ENCODE assay signal across 33 mouse cellular contexts in genomic region chr6:141541136-141541535, GRCm38 (mm10). TPM values are rescaled to one million over a fixed set of nuclear protein-coding genes. Genes with fewer than 3 reads are reported as not detected.
DNase-seq lines count a peak whose midpoint lies in the region; ATAC-seq and TF ChIP-seq lines count a peak whose summit lies in the region.
"Had no signal": no experiment of that assay in that cellular context is flagged by ENCODE, and none has a peak within 500 bp of the region (broad histone marks: within the 10 kb centered on the region; RNA-seq: fewer than 3 reads in every experiment).

No protein-coding gene starts in this region.

- H3K36me3 ChIP-seq in hindbrain, postnatal 0 days (ENCODE audit: insufficient read depth, low read length): no peaks in the 10 kb centered on the region
- H3K36me3 ChIP-seq in hindbrain, embryonic 13.5 days: no peaks in the 10 kb centered on the region
- no peaks in the 10 kb centered on the region for H3K36me3 ChIP-seq in heart, embryonic 13.5 days
- H3K36me3 ChIP-seq: embryonic facial prominence, embryonic 13.5 days; forebrain, embryonic 10.5 days; midbrain, embryonic 13.5 days; neural tube, embryonic 13.5 days had no signal

- ATAC-seq in frontal cortex, adult (ENCODE audit: low TSS enrichment): peak; percentile 88
- ATAC-seq in hindbrain, postnatal 0 days: no peak
- ATAC-seq in hindbrain, embryonic 13.5 days (ENCODE audit: low FRiP score): no peak
- peak; percentile 25; the same call in 1 of the 2 replicates for ATAC-seq in heart, embryonic 13.5 days (ENCODE audit: extremely low read depth, insufficient number of reproducible peaks, low FRiP score, low TSS enrichment)
- ATAC-seq: forebrain, postnatal 0 days; midbrain, embryonic 13.5 days; Patski had no signal

- DNase-seq in frontal cortex, postnatal 25 days (ENCODE audit: low spot score in 2 of 2): no peak
- peak; percentile 1 for DNase-seq in hindbrain, postnatal 0 days (ENCODE audit: low spot score)
- peak; percentile 22 to 32 for DNase-seq in heart, postnatal 10 days
- DNase-seq in gastrocnemius, postnatal 14 days: no peak
- DNase-seq in B cell, adult 2 months: no peak
- DNase-seq: adrenal gland, postnatal 14 days; cerebellum, adult 18-20 months; cerebellum, postnatal 10 days; forebrain, postnatal 0 days; gastrocnemius, postnatal 25 days; kidney, adult 2 months; kidney, postnatal 36 days; liver; lung, adult 2 months; lung, postnatal 10 days; thymus, postnatal 14 days had no signal

- H3K9me3 ChIP-seq in hindbrain, postnatal 0 days (ENCODE audit: low read length): no peaks in the 10 kb centered on the region
- H3K9me3 ChIP-seq in hindbrain, embryonic 13.5 days: no peaks in the 10 kb centered on the region
- H3K9me3 ChIP-seq in heart, embryonic 13.5 days: no peaks in the 10 kb centered on the region
- H3K9me3 ChIP-seq: embryonic facial prominence, embryonic 13.5 days; forebrain, embryonic 10.5 days; midbrain, embryonic 13.5 days; neural tube, embryonic 13.5 days had no signal

- no peak for TF ChIP-seq CTCF in hindbrain, postnatal 0 days (IDR thresholded peaks at IDR 0.05; ENCODE audit: low read depth)

- H3K9ac ChIP-seq in hindbrain, postnatal 0 days (replicated peaks; ENCODE audit: low read length): no peak overlapping the region
- H3K9ac ChIP-seq in hindbrain, embryonic 13.5 days: no peak overlapping the region
- no peak overlapping the region for H3K9ac ChIP-seq in heart, embryonic 13.5 days
- H3K9ac ChIP-seq: embryonic facial prominence, embryonic 13.5 days; forebrain, postnatal 0 days; hindbrain, embryonic 14.5 days; liver, embryonic 14.5 days; midbrain, embryonic 13.5 days; neural tube, embryonic 13.5 days had no signal

- H3K4me2 ChIP-seq in hindbrain, postnatal 0 days (ENCODE audit: low read depth, low read length): no peak overlapping the region
- H3K4me2 ChIP-seq in hindbrain, embryonic 13.5 days: no peak overlapping the region
- H3K4me2 ChIP-seq in heart, embryonic 13.5 days: no peak overlapping the region
- H3K4me2 ChIP-seq: embryonic facial prominence, embryonic 13.5 days; hindbrain, embryonic 14.5 days; midbrain, embryonic 13.5 days; neural tube, embryonic 13.5 days had no signal

- no peak overlapping the region for H3K4me3 ChIP-seq in hindbrain, postnatal 0 days (ENCODE audit: low read length)
- no peak overlapping the region for H3K4me3 ChIP-seq in hindbrain, embryonic 13.5 days
- no peak overlapping the region for H3K4me3 ChIP-seq in heart, embryonic 13.5 days
- H3K4me3 ChIP-seq: embryonic facial prominence, embryonic 13.5 days; forebrain, embryonic 10.5 days; layer of hippocampus, adult 2 months; midbrain, embryonic 13.5 days; neural tube, embryonic 13.5 days had no signal

- intact Hi-C loops in heart, postnatal 10 days (cut with DNase I): no loop called here
- intact Hi-C loops in gastrocnemius, postnatal 14 days (cut with DNase I; ENCODE audit: low total_unique reads): no loop called here

- H3K27me3 ChIP-seq in hindbrain, postnatal 0 days (ENCODE audit: insufficient read depth, low read length): no peaks in the 10 kb centered on the region
- no peaks in the 10 kb centered on the region for H3K27me3 ChIP-seq in hindbrain, embryonic 13.5 days
- H3K27me3 ChIP-seq in heart, embryonic 13.5 days (replicated peaks): no peaks in the 10 kb centered on the region
- H3K27me3 ChIP-seq: midbrain, embryonic 13.5 days; neural tube, embryonic 13.5 days; Patski had no signal

- 69% methylated on average over 1 of the region's 1 CpGs for WGBS in hindbrain, postnatal 0 days
- 81% methylated on average over 1 of the region's 1 CpGs for WGBS in hindbrain, embryonic 13.5 days
- WGBS in heart, embryonic 13.5 days: 36% methylated on average over 1 of the region's 1 CpGs

- no peaks in the 10 kb centered on the region for H3K4me1 ChIP-seq in hindbrain, postnatal 0 days (ENCODE audit: insufficient read depth, low read length)
- H3K4me1 ChIP-seq in hindbrain, embryonic 13.5 days (replicated peaks): no peaks in the 10 kb centered on the region
- peaks cover 30% of the 10 kb centered on the region for H3K4me1 ChIP-seq in heart, embryonic 13.5 days
- H3K4me1 ChIP-seq: neural tube, embryonic 13.5 days had no signal

- no peak overlapping the region for H3K27ac ChIP-seq in hindbrain, postnatal 0 days
- H3K27ac ChIP-seq in hindbrain, embryonic 13.5 days: no peak overlapping the region
- H3K27ac ChIP-seq in heart, embryonic 13.5 days (replicated peaks): peak overlapping the region; percentile 67
- H3K27ac ChIP-seq: embryonic facial prominence, embryonic 13.5 days; forebrain, embryonic 10.5 days; hindbrain, embryonic 14.5 days; layer of hippocampus, adult 2 months; liver, embryonic 14.5 days; macrophage; midbrain, embryonic 13.5 days; neural tube, embryonic 13.5 days had no signal

RNA-seq across cellular contexts. Expression of gene Slco1c1, which starts 17.0 kb away (rescaled TPM):
- total RNA-seq in hindbrain, postnatal 0 days (2014; rRNA removed): 22.8 and 27.7 TPM in 2 replicates
- polyA plus RNA-seq in hindbrain, postnatal 0 days (2015; fragmentation: Nextera tagmentation; extraction: Ambion mirVana): 27.2 and 27.7 TPM in 2 replicates
- 12.5 and 19.8 TPM in 2 replicates for polyA plus RNA-seq in hindbrain, embryonic 13.5 days (2015; fragmentation: Nextera tagmentation; extraction: Ambion mirVana)
- 0.11 and 0.19 TPM in 2 replicates for polyA plus RNA-seq in heart, embryonic 13.5 days (2015; fragmentation: Nextera tagmentation; extraction: Ambion mirVana)
- 1 to 10 TPM in 1 of 2 experiments, under 1 TPM in 1; 0.47 to 1.1 TPM for total RNA-seq in heart, postnatal 10 days (2021)
- total RNA-seq in gastrocnemius, postnatal 14 days (2021): under 1 TPM; 0.08 to 0.11 TPM
- total RNA-seq: common myeloid progenitor, adult 5-6 weeks; megakaryocyte-erythroid progenitor cell, adult 5-6 weeks; MEL had no signal
- polyA plus RNA-seq: kidney, embryonic 16.5 days; macrophage; Patski; testis, adult 2 months had no signal

Comparison
In these comparisons a context has a peak if more than half of its experiments do, and no peak if none do; other contexts are left out.
1. ATAC-seq: peak in frontal cortex, adult (single experiment) and heart, embryonic 13.5 days (single experiment); none in hindbrain, postnatal 0 days (single experiment) and hindbrain, embryonic 13.5 days (single experiment).
2. DNase-seq: peak in hindbrain, postnatal 0 days (single experiment) and heart, postnatal 10 days (2 of 2); none in frontal cortex, postnatal 25 days (0 of 2), gastrocnemius, postnatal 14 days (single experiment) and B cell, adult 2 months (0 of 2).
3. RNA of gene Slco1c1, which starts 17.0 kb away (total RNA-seq): 22.8 to 27.7 TPM in hindbrain, postnatal 0 days; 0.47 to 1.1 TPM in heart, postnatal 10 days and 0.08 to 0.11 TPM in gastrocnemius, postnatal 14 days; every median in the first group is over 10 times any median in the second.